Comparison of ENCODE assay signal across 9 mouse cellular contexts in genomic region chr9:67851150-67851549, GRCm38 (mm10). TPM values are rescaled to one million over a fixed set of nuclear protein-coding genes. Genes with fewer than 3 reads are reported as not detected.
DNase-seq lines count a peak whose midpoint lies in the region; ATAC-seq and TF ChIP-seq lines count a peak whose summit lies in the region.
"Had no signal": no experiment of that assay in that cellular context is flagged by ENCODE, and none has a peak within 500 bp of the region (broad histone marks: within the 10 kb centered on the region; RNA-seq: fewer than 3 reads in every experiment).

No protein-coding gene starts in this region.

- H3K27ac ChIP-seq in ES-Bruce4 (ENCODE audit: insufficient read depth, low read length) = no peak overlapping the region
- H3K27ac ChIP-seq: lung, embryonic 15.5 days had no signal

- H3K4me3 ChIP-seq in ES-Bruce4 (ENCODE audit: low read depth, low read length) = no peak overlapping the region
- H3K4me3 ChIP-seq: lung, embryonic 15.5 days had no signal

- no peaks in the 10 kb centered on the region for H3K4me1 ChIP-seq in ES-Bruce4 (ENCODE audit: control insufficient read depth, insufficient read depth, low read length)
- H3K4me1 ChIP-seq: lung, embryonic 15.5 days had no signal

- peak; percentile 49 for TF ChIP-seq CTCF in ES-Bruce4 (IDR thresholded peaks at IDR 0.05; ENCODE audit: low read depth, low read length)

- peak; percentile 66; the same call in 1 of the 2 replicates for ATAC-seq in megakaryocyte, adult 5-6 weeks (ENCODE audit: poor library complexity, severe bottlenecking)

- no peak overlapping the region for H3K9ac ChIP-seq in ES-Bruce4 (ENCODE audit: low read depth, poor library complexity, severe bottlenecking)
- H3K9ac ChIP-seq: lung, embryonic 15.5 days had no signal

- TF ChIP-seq EP300 in ES-Bruce4 (IDR thresholded peaks at IDR 0.05; ENCODE audit: insufficient read depth, low read depth, low read length) = no peak

- peak; percentile 8 for DNase-seq in gastrocnemius, postnatal 14 days
- DNase-seq in gastrocnemius, postnatal 25 days = no peak
- peak; percentile 59 for DNase-seq in brain, adult 2 months (ENCODE audit: low read depth, low spot score)
- DNase-seq in urinary bladder, postnatal 10 days (ENCODE audit: low spot score) = no peak
- DNase-seq in B cell, adult 2 months = no peak
- no peak for DNase-seq in spleen, postnatal 36 days (ENCODE audit: low spot score in 2 of 2)

- intact Hi-C loops in gastrocnemius, postnatal 14 days (cut with DNase I; ENCODE audit: low total_unique reads) = no loop called here

- TF ChIP-seq POLR2A in ES-Bruce4 (IDR thresholded peaks at IDR 0.05; ENCODE audit: insufficient read depth, low read length) = no peak

- no peaks in the 10 kb centered on the region for H3K9me3 ChIP-seq in ES-Bruce4 (replicated peaks; ENCODE audit: control insufficient read depth, insufficient read depth, low read length, poor library complexity, severe bottlenecking)
- H3K9me3 ChIP-seq: lung, embryonic 15.5 days had no signal

- H3K27me3 ChIP-seq in ES-Bruce4 (ENCODE audit: control insufficient read depth, insufficient read depth, low read length, poor library complexity, severe bottlenecking) = no peaks in the 10 kb centered on the region
- H3K27me3 ChIP-seq: lung, embryonic 15.5 days had no signal

- no peaks in the 10 kb centered on the region for H3K36me3 ChIP-seq in ES-Bruce4 (ENCODE audit: control insufficient read depth, insufficient read depth, low read length, poor library complexity, severe bottlenecking)

RNA-seq across cellular contexts. Expression of gene Vps13c, which starts 11.0 kb away (rescaled TPM):
- 10 to 100 TPM; 21.0 to 22.8 TPM for total RNA-seq in gastrocnemius, postnatal 14 days (2021)
- 10 to 100 TPM; 23.7 to 25.4 TPM for total RNA-seq in gastrocnemius, postnatal 25 days (2021)
- 24.0 and 34.2 TPM in 2 replicates for polyA plus RNA-seq in ES-Bruce4 (2011; ENCODE audit: insufficient read depth, insufficient read length, low read depth, missing spikeins)
- 48.4 and 52.5 TPM in 2 replicates for total RNA-seq in megakaryocyte, adult 5-6 weeks (2015)
- total RNA-seq in megakaryocyte, adult 5-6 weeks (2017) = 69.1 and 73.0 TPM in 2 replicates

RNA-seq across cellular contexts. Expression of gene C2cd4a, which starts 19.0 kb away (rescaled TPM):
- under 1 TPM; 0.22 to 0.43 TPM for total RNA-seq in gastrocnemius, postnatal 14 days (2021)
- under 1 TPM in 1 of 2 experiments, not detected in 1; 0.38 TPM for total RNA-seq in gastrocnemius, postnatal 25 days (2021)
- polyA plus RNA-seq in ES-Bruce4 (2011; ENCODE audit: insufficient read depth, insufficient read length, low read depth, missing spikeins) = not detected in 2 replicates
- total RNA-seq in megakaryocyte, adult 5-6 weeks (2015) = not detected in 2 replicates
- not detected in 2 replicates for total RNA-seq in megakaryocyte, adult 5-6 weeks (2017)

Comparison
In these comparisons a context has a peak if more than half of its experiments do, and no peak if none do; other contexts are left out.
1. DNase-seq: peak in gastrocnemius, postnatal 14 days (single experiment) and brain, adult 2 months (single experiment); none in gastrocnemius, postnatal 25 days (single experiment), urinary bladder, postnatal 10 days (single experiment), B cell, adult 2 months (0 of 2) and spleen, postnatal 36 days (0 of 2).